In genomic region chr16:85128693-85129657, GRCm38 (mm10) we compare ENCODE assay signal across 8 mouse cellular contexts. TPM values are rescaled to one million over a fixed set of nuclear protein-coding genes. Genes with fewer than 3 reads are reported as not detected.
DNase-seq lines count a peak whose midpoint lies in the region; ATAC-seq and TF ChIP-seq lines count a peak whose summit lies in the region.

No protein-coding gene starts in this region.

- H3K9me3 ChIP-seq in lung, embryonic 15.5 days, result no peaks in the 10 kb centered on the region
- H3K9me3 ChIP-seq in hindbrain, embryonic 11.5 days (ENCODE audit: control insufficient read depth, low read length), result no peaks in the 10 kb centered on the region
- H3K9me3 ChIP-seq in neural tube, embryonic 14.5 days (ENCODE audit: control insufficient read depth, low read length), result no peaks in the 10 kb centered on the region

- no peak overlapping the region for H3K9ac ChIP-seq in lung, embryonic 15.5 days
- no peak overlapping the region for H3K9ac ChIP-seq in hindbrain, embryonic 11.5 days (ENCODE audit: low read depth, low read length)
- no peak overlapping the region for H3K9ac ChIP-seq in neural tube, embryonic 14.5 days (replicated peaks; ENCODE audit: low read depth, low read length)

- H3K27me3 ChIP-seq in lung, embryonic 15.5 days, result no peaks in the 10 kb centered on the region
- no peaks in the 10 kb centered on the region for H3K27me3 ChIP-seq in hindbrain, embryonic 11.5 days (ENCODE audit: control insufficient read depth, insufficient read depth, low read length)
- H3K27me3 ChIP-seq in neural tube, embryonic 14.5 days (ENCODE audit: control insufficient read depth, insufficient read depth, low read length), result no peaks in the 10 kb centered on the region

- peak overlapping the region; percentile 38 for H3K27ac ChIP-seq in gastrocnemius, adult 2 months
- H3K27ac ChIP-seq in lung, embryonic 15.5 days, result peak overlapping the region; percentile 85
- H3K27ac ChIP-seq in hindbrain, embryonic 11.5 days (ENCODE audit: low read depth, low read length), result no peak overlapping the region
- H3K27ac ChIP-seq in neural tube, embryonic 14.5 days (ENCODE audit: low read depth, low read length), result peak overlapping the region; percentile 36; the same call in 1 of the 2 replicates

- peaks cover 64% of the 10 kb centered on the region for H3K4me1 ChIP-seq in lung, embryonic 15.5 days
- no peaks in the 10 kb centered on the region for H3K4me1 ChIP-seq in hindbrain, embryonic 11.5 days (replicated peaks; ENCODE audit: control insufficient read depth, insufficient read depth, low read length)
- peaks cover 14% of the 10 kb centered on the region; the same call in 1 of the 2 replicates for H3K4me1 ChIP-seq in neural tube, embryonic 14.5 days (ENCODE audit: control insufficient read depth, insufficient read depth, low read length)

- H3K4me2 ChIP-seq in lung, embryonic 15.5 days, result peak overlapping the region; percentile 8; the same call in 1 of the 2 replicates
- no peak overlapping the region for H3K4me2 ChIP-seq in hindbrain, embryonic 11.5 days (replicated peaks; ENCODE audit: low read depth, low read length)
- H3K4me2 ChIP-seq in neural tube, embryonic 14.5 days (ENCODE audit: low read depth, low read length), result no peak overlapping the region

- ATAC-seq in lung, embryonic 15.5 days (ENCODE audit: borderline replicate concordance, extremely low read depth, low FRiP score, low TSS enrichment), result no peak
- ATAC-seq in hindbrain, embryonic 11.5 days (ENCODE audit: low FRiP score), result peak; percentile 39; the same call in 1 of the 2 replicates
- ATAC-seq in neural tube, embryonic 14.5 days (ENCODE audit: low read depth), result no peak

- no peaks in the 10 kb centered on the region for H3K36me3 ChIP-seq in lung, embryonic 15.5 days
- no peaks in the 10 kb centered on the region for H3K36me3 ChIP-seq in hindbrain, embryonic 11.5 days (ENCODE audit: control insufficient read depth, insufficient read depth, low read length)
- H3K36me3 ChIP-seq in neural tube, embryonic 14.5 days (ENCODE audit: control insufficient read depth, insufficient read depth, low read length), result no peaks in the 10 kb centered on the region

- intact Hi-C loops in gastrocnemius, adult 2 months (cut with DNase I), result no loop called here
- intact Hi-C loops in gastrocnemius, postnatal 36 days (cut with DNase I), result no loop called here

- TF ChIP-seq CTCF in gastrocnemius, adult 2 months (IDR thresholded peaks at IDR 0.05), result no peak

- 26% methylated on average over 13 of the region's 13 CpGs for WGBS in lung, embryonic 15.5 days
- 43% methylated on average over 13 of the region's 13 CpGs for WGBS in hindbrain, embryonic 11.5 days
- 55% methylated on average over 13 of the region's 13 CpGs for WGBS in neural tube, embryonic 14.5 days

- no peak overlapping the region for H3K4me3 ChIP-seq in gastrocnemius, adult 2 months
- no peak overlapping the region for H3K4me3 ChIP-seq in lung, embryonic 15.5 days
- no peak overlapping the region for H3K4me3 ChIP-seq in hindbrain, embryonic 11.5 days (ENCODE audit: low read depth, low read length)
- H3K4me3 ChIP-seq in neural tube, embryonic 14.5 days (ENCODE audit: low read depth, low read length), result no peak overlapping the region

- DNase-seq in gastrocnemius, adult 2 months, result no peak
- DNase-seq in gastrocnemius, postnatal 36 days, result no peak
- DNase-seq in lung, postnatal 25 days (ENCODE audit: low spot score), result no peak
- DNase-seq in hindbrain, embryonic 11.5 days (ENCODE audit: low spot score), result no peak
- DNase-seq in left cerebral cortex, adult 9 months (ENCODE audit: low spot score in 2 of 2), result no peak
- no peak for DNase-seq in cerebellum, adult 9-11 months

RNA-seq across cellular contexts. Expression of gene App, which starts 44.6 kb away (rescaled TPM):
- 100 to 1,000 TPM in 1 of 2 experiments, 10 to 100 TPM in 1; 66.5 to 103 TPM for total RNA-seq in gastrocnemius, adult 2 months (2021)
- 10 to 100 TPM; 67.9 to 83.3 TPM for total RNA-seq in gastrocnemius, postnatal 36 days (2021)
- polyA plus RNA-seq in lung, embryonic 15.5 days (2015; fragmentation: Nextera tagmentation; extraction: Ambion mirVana), result 261 and 264 TPM in 2 replicates
- polyA plus RNA-seq in hindbrain, embryonic 11.5 days (2014; fragmentation: Nextera tagmentation; extraction: Ambion mirVana), result 184 and 203 TPM in 2 replicates
- 455 and 516 TPM in 2 replicates for polyA plus RNA-seq in neural tube, embryonic 14.5 days (2014; fragmentation: Nextera tagmentation; extraction: Ambion mirVana)
